Mouse (Mus musculus) erythroblast, embryonic 14.5 days (primary cell): Measurements from ENCODE around the gene Glrx2.

Experiments used
- GATA1 ChIP-seq: IDR thresholded peaks from 2 replicates; pipeline ENCODE4 v1.6.1; 2012; ENCODE audit warnings: low read length, inconsistent platforms, mixed read lengths
- TAL1 ChIP-seq: IDR thresholded peaks from 3 replicates; pipeline ENCODE4 v1.6.1; 2012; ENCODE audit warnings: low read length, inconsistent platforms, mixed read lengths

DNA sequence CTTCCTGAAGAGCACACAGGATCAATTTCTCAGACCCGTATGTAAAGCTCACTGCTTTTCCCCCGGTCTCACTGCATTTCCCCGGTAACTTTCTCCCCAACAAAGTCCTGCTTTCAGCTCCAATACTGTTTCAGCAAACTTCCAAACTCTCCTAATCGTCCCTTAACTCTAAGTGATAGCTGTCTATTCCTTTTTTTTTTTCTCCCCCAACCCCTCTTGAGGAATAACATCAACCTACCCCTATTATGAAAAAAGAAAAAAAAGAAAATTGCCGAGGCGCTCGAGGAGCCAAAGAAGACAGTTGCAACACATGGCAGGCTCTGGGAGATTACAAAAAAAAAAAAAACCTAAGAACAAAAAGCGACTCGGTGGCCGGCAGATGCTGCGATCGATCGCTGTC, 14.4 kb upstream of the Glrx2 start:
- TF ChIP-seq GATA1 (no peak), TAL1 (no peak)
